Mouse (Mus musculus): ENCODE measurements around the gene Ptprm. TPM values are rescaled to one million over a fixed set of nuclear protein-coding genes. Genes with fewer than 3 reads are reported as not detected.
A peak's percentile ranks its signal among the peaks of the same experiment; 100 is the strongest.

The Ptprm gene
- polyA plus RNA-seq, 1 experiment from 2014 or later, result 15.8 TPM

- Histone ChIP-seq H3K4me3 (no peak overlapping the region), H3K4me2 (no peak overlapping the region), H3K36me3 (no peaks in the 10 kb centered on the region), H3K4me1 (replicated peaks) (peaks cover 6% of the 10 kb centered on the region; the same call in 1 of the 2 replicates), H3K9me3 (replicated peaks) (no peaks in the 10 kb centered on the region), H3K27ac (no peak overlapping the region), H3K27me3 (no peaks in the 10 kb centered on the region), H3K9ac (no peak overlapping the region)
- no peak for ATAC-seq (replicated peaks; ENCODE audit: insufficient number of reproducible peaks, insufficient read depth, low FRiP score, low read depth)
- WGBS, result 24% methylated on average over 8 of the region's 8 CpGs
Observed at GRCm38 (mm10) chr17:66707684-66708083, 646.6 kb downstream of the Ptprm start.

- Histone ChIP-seq H3K27ac (no peak overlapping the region), H3K36me3 (no peaks in the 10 kb centered on the region), H3K9me3 (replicated peaks) (no peaks in the 10 kb centered on the region), H3K27me3 (no peaks in the 10 kb centered on the region), H3K4me1 (replicated peaks) (0 out of 2 replicates have a peak, but pooled peaks cover 3% of the 10 kb centered on the region), H3K4me2 (no peak overlapping the region), H3K9ac (no peak overlapping the region), H3K4me3 (no peak overlapping the region)
- WGBS, result 60% methylated on average over 11 of the region's 11 CpGs
- no peak for ATAC-seq (replicated peaks; ENCODE audit: insufficient number of reproducible peaks, insufficient read depth, low FRiP score, low read depth)
Observed at GRCm38 (mm10) chr17:66701358-66702184, 652.7 kb downstream of the Ptprm start.

- H3K36me3 ChIP-seq, result no peaks in the 10 kb centered on the region
- H3K9ac ChIP-seq, result no peak overlapping the region
- no peaks in the 10 kb centered on the region for H3K9me3 ChIP-seq (replicated peaks)
- no peak overlapping the region for H3K4me2 ChIP-seq
- no peak overlapping the region for H3K4me3 ChIP-seq
- WGBS, result 71% methylated on average over 5 of the region's 5 CpGs
- H3K27me3 ChIP-seq, result no peaks in the 10 kb centered on the region
- H3K27ac ChIP-seq, result no peak overlapping the region
- no peak for ATAC-seq (replicated peaks; ENCODE audit: insufficient number of reproducible peaks, insufficient read depth, low FRiP score, low read depth)
- peaks cover 3% of the 10 kb centered on the region; the same call in 1 of the 2 replicates for H3K4me1 ChIP-seq (replicated peaks)
Observed at GRCm38 (mm10) chr17:66699896-66700295, 654.4 kb downstream of the Ptprm start.

- WGBS, result 84% methylated on average over 12 of the region's 12 CpGs
- Histone ChIP-seq H3K27me3 (no peaks in the 10 kb centered on the region), H3K27ac (no peak overlapping the region), H3K4me2 (no peak overlapping the region), H3K9me3 (replicated peaks) (no peaks in the 10 kb centered on the region), H3K4me1 (replicated peaks) (peaks cover 15% of the 10 kb centered on the region), H3K9ac (no peak overlapping the region), H3K36me3 (no peaks in the 10 kb centered on the region), H3K4me3 (no peak overlapping the region)
- no peak for ATAC-seq (replicated peaks; ENCODE audit: insufficient number of reproducible peaks, insufficient read depth, low FRiP score, low read depth)
Observed at GRCm38 (mm10) chr17:66697650-66698049, 656.6 kb downstream of the Ptprm start.

GRCm38 (mm10) chr17:66696531-66697172 is 657.6 kb downstream of the Ptprm start:
- Histone ChIP-seq H3K4me2 (no peak overlapping the region), H3K9me3 (replicated peaks) (no peaks in the 10 kb centered on the region), H3K36me3 (no peaks in the 10 kb centered on the region), H3K27me3 (no peaks in the 10 kb centered on the region), H3K27ac (no peak overlapping the region), H3K4me1 (replicated peaks) (peaks cover 12% of the 10 kb centered on the region), H3K9ac (no peak overlapping the region), H3K4me3 (no peak overlapping the region)
- ATAC-seq (replicated peaks; ENCODE audit: insufficient number of reproducible peaks, insufficient read depth, low FRiP score, low read depth), result no peak
- WGBS, result 58% methylated on average over 10 of the region's 10 CpGs

- no peaks in the 10 kb centered on the region for H3K9me3 ChIP-seq (replicated peaks)
- WGBS, result 49% methylated on average over 4 of the region's 4 CpGs
- H3K27me3 ChIP-seq, result no peaks in the 10 kb centered on the region
- H3K4me3 ChIP-seq, result no peak overlapping the region
- H3K27ac ChIP-seq, result no peak overlapping the region
- H3K9ac ChIP-seq, result no peak overlapping the region
- ATAC-seq (replicated peaks; ENCODE audit: insufficient number of reproducible peaks, insufficient read depth, low FRiP score, low read depth), result no peak
- H3K36me3 ChIP-seq, result no peaks in the 10 kb centered on the region
- 0 out of 2 replicates have a peak overlapping the region, but pooled peaks have one; percentile 26 for H3K4me2 ChIP-seq
- peaks cover 12% of the 10 kb centered on the region for H3K4me1 ChIP-seq (replicated peaks)
Observed at GRCm38 (mm10) chr17:66694326-66694725, 659.9 kb downstream of the Ptprm start.

- 53% methylated on average over 21 of the region's 21 CpGs for WGBS
- Histone ChIP-seq H3K4me1 (replicated peaks) (peaks cover 12% of the 10 kb centered on the region), H3K9me3 (replicated peaks) (no peaks in the 10 kb centered on the region), H3K27ac (0 out of 2 replicates have a peak overlapping the region, but pooled peaks have one; percentile 6), H3K4me2 (peak overlapping the region; percentile 26), H3K4me3 (no peak overlapping the region; the same call in 1 of the 2 replicates), H3K36me3 (no peaks in the 10 kb centered on the region; the same call in 1 of the 2 replicates), H3K9ac (no peak overlapping the region), H3K27me3 (no peaks in the 10 kb centered on the region)
- no peak for ATAC-seq (replicated peaks; ENCODE audit: insufficient number of reproducible peaks, insufficient read depth, low FRiP score, low read depth)
Observed at GRCm38 (mm10) chr17:66693676-66694304, 660.5 kb downstream of the Ptprm start.

GRCm38 (mm10) chr17:66692941-66693675 is 661.1 kb downstream of the Ptprm start:
- Histone ChIP-seq H3K9me3 (replicated peaks) (no peaks in the 10 kb centered on the region), H3K4me3 (no peak overlapping the region), H3K27ac (0 out of 2 replicates have a peak overlapping the region, but pooled peaks have one; percentile 6), H3K27me3 (no peaks in the 10 kb centered on the region), H3K4me2 (peak overlapping the region; percentile 26; the same call in 1 of the 2 replicates), H3K36me3 (peaks cover under 1% of the 10 kb centered on the region; the same call in 1 of the 2 replicates), H3K9ac (no peak overlapping the region), H3K4me1 (replicated peaks) (peaks cover 12% of the 10 kb centered on the region)
- WGBS, result 86% methylated on average over 16 of the region's 16 CpGs
- no peak for ATAC-seq (replicated peaks; ENCODE audit: insufficient number of reproducible peaks, insufficient read depth, low FRiP score, low read depth)

- Histone ChIP-seq H3K9ac (no peak overlapping the region), H3K9me3 (replicated peaks) (no peaks in the 10 kb centered on the region), H3K4me1 (replicated peaks) (no peaks in the 10 kb centered on the region), H3K4me2 (no peak overlapping the region), H3K36me3 (peaks cover 7% of the 10 kb centered on the region; the same call in 1 of the 2 replicates), H3K27me3 (no peaks in the 10 kb centered on the region), H3K27ac (no peak overlapping the region), H3K4me3 (no peak overlapping the region)
- WGBS, result 81% methylated on average over 9 of the region's 9 CpGs
- no peak for ATAC-seq (replicated peaks; ENCODE audit: insufficient number of reproducible peaks, insufficient read depth, low FRiP score, low read depth)
Observed at GRCm38 (mm10) chr17:66688179-66688578, 666.1 kb downstream of the Ptprm start.

- 76% methylated on average over 4 of the region's 4 CpGs for WGBS
- no peak for ATAC-seq (replicated peaks; ENCODE audit: insufficient number of reproducible peaks, insufficient read depth, low FRiP score, low read depth)
- H3K36me3 ChIP-seq, result peaks cover 7% of the 10 kb centered on the region; the same call in 1 of the 2 replicates
Observed at GRCm38 (mm10) chr17:66687543-66687942, 666.7 kb downstream of the Ptprm start.

More at GRCm38 (mm10) chr17:66687543-66687942, 666.7 kb downstream of the Ptprm start:
- Histone ChIP-seq H3K9me3 (replicated peaks) (no peaks in the 10 kb centered on the region), H3K4me1 (replicated peaks) (no peaks in the 10 kb centered on the region), H3K27me3 (no peaks in the 10 kb centered on the region), H3K9ac (no peak overlapping the region), H3K4me2 (no peak overlapping the region), H3K27ac (no peak overlapping the region), H3K4me3 (no peak overlapping the region)
